Mouse (Mus musculus): Measurements from ENCODE around the gene Gss. TPM values are rescaled to one million over a fixed set of nuclear protein-coding genes. Genes with fewer than 3 reads are reported as not detected.

The Gss gene
- total RNA-seq (2017) = 18.3 and 32.5 TPM in 2 replicates

DNA sequence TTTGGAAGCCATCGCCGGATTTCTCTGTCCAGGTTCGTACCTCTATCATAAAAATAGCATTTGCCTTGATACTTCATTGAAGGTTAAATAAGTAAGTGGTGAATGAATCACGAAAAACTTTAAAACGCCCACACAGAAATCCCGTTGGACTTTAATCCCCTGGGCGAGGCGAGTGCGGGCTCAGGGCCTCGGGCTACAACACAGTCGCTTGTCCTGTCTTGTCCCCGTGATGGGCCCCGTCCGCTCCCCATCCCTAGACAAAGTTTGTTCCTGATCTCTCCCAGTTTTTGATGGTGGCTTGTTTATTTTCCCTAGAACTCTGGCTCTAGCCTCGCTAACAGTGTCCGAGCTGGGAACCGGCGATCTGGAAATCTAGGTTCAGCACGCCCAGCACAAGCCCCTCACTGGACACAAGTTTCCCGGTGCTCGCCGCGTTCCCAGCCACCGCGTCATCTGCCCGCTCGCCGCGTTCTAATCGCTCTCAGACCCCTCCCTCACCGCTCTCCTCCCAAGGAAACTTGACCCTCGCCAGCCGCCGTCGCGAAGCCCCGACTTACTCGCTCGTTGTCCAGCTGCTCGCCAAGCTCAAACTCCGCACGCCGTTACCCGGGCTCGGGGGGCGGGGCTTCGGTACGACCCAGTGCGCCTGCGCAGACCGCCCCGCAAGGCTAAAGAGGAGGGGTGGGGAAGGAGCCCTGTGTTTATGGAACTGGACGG is at the start of gene Gss:
Gss (minus strand) TSS at position 674 of the 717 bp plus-strand sequence.
- peak; percentile 91 to 93 for ATAC-seq (replicated peaks in 1 of 2; ENCODE audit: insufficient read depth in 1 of 2, low FRiP score in 2 of 2, low TSS enrichment in 1 of 2, low read depth in 1 of 2, poor library complexity in 2 of 2, severe bottlenecking in 2 of 2)

DNA sequence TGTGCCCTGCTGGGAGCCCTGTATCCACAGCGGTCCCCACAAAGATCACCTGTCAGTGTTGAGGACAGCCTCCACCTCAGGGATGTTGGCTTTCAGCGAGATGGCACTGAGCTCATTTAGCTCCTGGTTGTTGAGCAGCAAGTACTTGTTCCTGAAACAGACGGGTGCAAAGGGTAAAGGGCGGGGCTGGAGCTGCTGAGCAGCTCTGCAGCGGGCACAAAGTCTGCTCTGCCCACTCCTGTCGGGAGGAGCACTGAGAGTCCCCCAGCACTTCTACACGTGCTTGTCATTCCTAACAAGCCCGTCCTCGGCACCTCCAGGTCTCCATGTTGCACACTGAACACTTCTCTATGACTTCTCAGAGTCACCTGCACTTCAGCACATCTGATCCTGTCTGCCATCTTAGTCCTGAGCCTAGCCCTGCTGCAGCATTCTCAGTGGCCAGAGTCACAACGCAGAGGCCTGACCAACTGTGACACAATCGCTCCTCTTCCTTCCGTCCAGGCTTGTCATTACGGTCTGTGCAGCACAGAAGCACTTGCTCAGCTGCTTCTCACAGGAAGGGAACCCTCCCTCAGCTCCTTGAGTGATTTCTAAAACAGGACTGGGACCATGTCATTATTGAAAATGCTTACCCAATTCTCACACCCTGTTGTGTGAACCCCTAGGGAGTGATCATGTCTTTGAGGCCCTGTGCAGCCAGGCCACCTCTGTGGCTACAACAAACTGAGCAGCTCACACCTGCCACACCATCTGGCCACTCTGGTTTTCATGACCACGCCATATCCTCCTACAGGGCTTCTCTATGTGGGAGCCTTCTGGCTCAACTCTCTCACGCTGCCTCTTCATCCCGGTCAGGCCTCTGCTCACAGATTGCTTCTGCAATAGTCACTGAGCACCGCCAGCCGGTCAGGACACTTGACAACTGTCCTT is 49.2 kb upstream of the Gss start:
- ATAC-seq (replicated peaks in 1 of 2; ENCODE audit: insufficient read depth in 1 of 2, low FRiP score in 2 of 2, low TSS enrichment in 1 of 2, low read depth in 1 of 2, poor library complexity in 2 of 2, severe bottlenecking in 2 of 2) = no peak; a peak in 1 of 4 replicates

DNA sequence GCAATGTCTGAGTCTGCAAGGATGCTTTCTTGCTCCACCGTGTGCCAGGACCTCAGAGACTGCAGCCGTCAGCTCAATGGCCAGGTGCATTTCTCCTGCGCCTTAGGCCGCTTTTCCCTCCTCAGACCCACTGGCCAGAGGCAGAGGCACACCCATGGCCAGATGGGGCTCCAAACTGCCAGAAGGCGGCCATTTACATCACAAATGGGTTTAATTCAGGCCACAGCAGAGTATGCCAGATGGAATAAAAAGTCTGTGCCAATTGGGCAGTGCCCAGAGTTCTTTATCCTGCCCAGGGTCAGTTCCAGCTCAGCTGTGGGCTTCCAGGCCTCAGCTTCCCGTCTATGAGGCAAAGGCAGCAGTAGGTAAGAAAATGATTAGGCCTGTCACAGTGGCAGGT is 48.0 kb upstream of the Gss start:
- ATAC-seq (replicated peaks in 1 of 2; ENCODE audit: insufficient read depth in 1 of 2, low FRiP score in 2 of 2, low TSS enrichment in 1 of 2, low read depth in 1 of 2, poor library complexity in 2 of 2, severe bottlenecking in 2 of 2) = no peak; a peak in 1 of 4 replicates

DNA sequence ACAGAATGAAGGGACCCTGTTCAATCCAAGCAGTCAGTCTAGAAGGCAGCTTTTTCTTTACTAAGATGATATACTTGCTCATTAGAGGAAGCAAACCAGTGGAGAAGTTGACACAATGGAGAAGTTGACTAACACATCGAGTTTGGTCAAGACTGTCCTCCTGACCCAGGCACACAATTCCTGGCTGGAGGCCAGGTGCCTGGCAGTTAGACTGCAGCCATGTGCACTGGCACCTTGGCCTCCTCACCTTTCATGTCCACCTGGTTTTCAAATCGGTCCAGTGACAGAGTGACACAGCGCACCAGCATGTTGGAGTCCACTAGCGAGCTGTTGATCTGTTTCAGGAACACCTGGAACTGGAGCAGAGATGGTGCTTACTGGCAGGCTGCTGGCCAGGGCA is 44.8 kb upstream of the Gss start:
- ATAC-seq (replicated peaks in 1 of 2; ENCODE audit: insufficient read depth in 1 of 2, low FRiP score in 2 of 2, low TSS enrichment in 1 of 2, low read depth in 1 of 2, poor library complexity in 2 of 2, severe bottlenecking in 2 of 2) = no peak

DNA sequence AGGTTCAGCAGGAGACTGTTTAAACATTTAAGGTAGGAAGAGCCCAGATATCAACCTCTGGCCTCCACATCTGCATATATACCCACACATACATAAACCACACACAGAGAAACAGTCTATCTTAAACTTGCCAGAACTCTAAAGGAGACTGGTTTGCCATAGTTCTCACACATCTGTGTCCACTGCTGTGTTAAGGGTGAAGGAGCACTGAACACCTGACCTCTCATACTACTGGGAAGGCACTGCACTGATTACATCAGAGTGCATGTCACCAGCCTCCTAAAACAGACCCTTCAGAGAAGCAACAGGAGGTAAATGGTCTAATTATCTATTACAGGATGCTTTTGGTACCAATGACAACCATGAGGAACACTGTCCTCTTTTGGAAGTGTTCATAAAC is 44.3 kb upstream of the Gss start:
- no peak for ATAC-seq (replicated peaks in 1 of 2; ENCODE audit: insufficient read depth in 1 of 2, low FRiP score in 2 of 2, low TSS enrichment in 1 of 2, low read depth in 1 of 2, poor library complexity in 2 of 2, severe bottlenecking in 2 of 2)

DNA sequence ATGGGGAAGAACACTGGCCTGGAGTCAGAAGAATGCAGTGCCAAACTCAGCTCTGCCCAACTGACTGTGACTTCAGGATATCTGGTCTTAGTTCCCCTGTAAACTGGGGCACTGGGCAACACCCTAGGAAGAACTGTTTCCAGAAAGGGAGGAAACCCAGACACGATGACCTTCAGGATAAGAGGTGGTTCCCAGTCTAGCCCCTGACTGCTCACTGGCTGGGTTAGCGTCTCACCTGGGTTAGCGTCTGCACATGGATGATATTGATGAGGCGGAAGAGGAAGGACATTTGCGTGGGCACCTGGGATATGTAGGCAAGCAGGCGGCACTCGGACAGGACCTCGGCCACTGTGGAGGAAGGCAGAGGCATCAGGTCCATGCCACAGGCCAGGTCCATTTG is 43.4 kb upstream of the Gss start:
- no peak for ATAC-seq (replicated peaks in 1 of 2; ENCODE audit: insufficient read depth in 1 of 2, low FRiP score in 2 of 2, low TSS enrichment in 1 of 2, low read depth in 1 of 2, poor library complexity in 2 of 2, severe bottlenecking in 2 of 2)

DNA sequence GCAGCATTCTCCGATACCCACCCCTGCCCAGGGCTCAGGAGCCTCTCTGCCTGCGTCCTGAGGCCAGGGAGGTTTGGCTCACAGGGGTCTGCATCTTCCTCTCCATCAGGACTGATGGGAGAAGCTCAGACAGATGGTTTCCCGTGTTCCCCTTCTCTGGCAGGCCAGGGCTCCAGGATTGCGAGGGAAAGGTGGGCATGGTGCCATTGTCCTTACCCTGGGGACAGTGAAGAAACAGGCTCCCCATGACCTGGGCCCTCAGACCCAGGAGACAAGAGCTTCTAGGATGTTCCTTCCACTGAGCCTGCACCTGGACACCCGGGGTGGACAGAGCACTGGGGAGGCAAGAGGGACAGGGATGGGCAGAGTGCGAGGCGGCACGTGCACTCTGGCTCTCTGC is 42.0 kb upstream of the Gss start:
- no peak for ATAC-seq (replicated peaks in 1 of 2; ENCODE audit: insufficient read depth in 1 of 2, low FRiP score in 2 of 2, low TSS enrichment in 1 of 2, low read depth in 1 of 2, poor library complexity in 2 of 2, severe bottlenecking in 2 of 2)

DNA sequence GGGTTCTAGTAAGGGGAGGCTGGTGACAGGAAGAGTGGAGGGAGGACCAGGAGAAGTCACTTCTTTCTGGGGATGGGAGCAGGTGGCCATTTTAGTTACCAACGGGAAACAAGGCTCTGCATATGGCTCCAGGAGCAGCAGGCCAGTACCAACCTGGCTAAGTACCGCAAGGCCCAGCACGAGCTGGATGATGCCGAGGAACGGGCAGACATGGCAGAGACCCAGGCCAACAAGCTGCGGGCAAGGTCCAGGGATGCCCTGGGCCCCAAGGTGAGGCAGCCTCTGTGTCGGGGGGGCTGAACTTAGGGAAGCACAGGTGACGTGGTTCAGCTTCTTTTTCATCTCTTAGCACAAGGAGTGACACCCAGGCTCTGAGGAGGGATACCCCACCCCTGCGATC is 41.1 kb upstream of the Gss start:
- no peak for ATAC-seq (replicated peaks in 1 of 2; ENCODE audit: insufficient read depth in 1 of 2, low FRiP score in 2 of 2, low TSS enrichment in 1 of 2, low read depth in 1 of 2, poor library complexity in 2 of 2, severe bottlenecking in 2 of 2)

DNA sequence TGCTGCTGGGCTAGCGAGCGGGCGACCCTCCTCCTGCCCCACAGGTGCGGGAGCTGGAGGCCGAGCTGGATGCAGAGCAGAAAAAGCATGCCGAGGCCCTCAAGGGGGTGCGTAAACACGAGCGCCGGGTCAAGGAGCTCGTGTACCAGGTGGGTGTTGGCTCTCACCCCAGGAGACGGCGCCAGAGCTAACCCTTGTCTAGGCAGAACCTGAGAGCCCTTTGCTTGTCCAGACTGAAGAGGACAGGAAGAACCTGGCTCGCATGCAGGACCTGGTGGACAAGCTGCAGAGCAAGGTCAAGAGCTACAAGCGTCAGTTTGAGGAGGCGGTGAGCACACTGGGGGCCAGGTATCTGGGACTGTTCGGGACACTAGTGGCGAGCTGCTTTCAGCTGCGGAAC is 40.5 kb upstream of the Gss start:
- no peak for ATAC-seq (replicated peaks in 1 of 2; ENCODE audit: insufficient read depth in 1 of 2, low FRiP score in 2 of 2, low TSS enrichment in 1 of 2, low read depth in 1 of 2, poor library complexity in 2 of 2, severe bottlenecking in 2 of 2)

DNA sequence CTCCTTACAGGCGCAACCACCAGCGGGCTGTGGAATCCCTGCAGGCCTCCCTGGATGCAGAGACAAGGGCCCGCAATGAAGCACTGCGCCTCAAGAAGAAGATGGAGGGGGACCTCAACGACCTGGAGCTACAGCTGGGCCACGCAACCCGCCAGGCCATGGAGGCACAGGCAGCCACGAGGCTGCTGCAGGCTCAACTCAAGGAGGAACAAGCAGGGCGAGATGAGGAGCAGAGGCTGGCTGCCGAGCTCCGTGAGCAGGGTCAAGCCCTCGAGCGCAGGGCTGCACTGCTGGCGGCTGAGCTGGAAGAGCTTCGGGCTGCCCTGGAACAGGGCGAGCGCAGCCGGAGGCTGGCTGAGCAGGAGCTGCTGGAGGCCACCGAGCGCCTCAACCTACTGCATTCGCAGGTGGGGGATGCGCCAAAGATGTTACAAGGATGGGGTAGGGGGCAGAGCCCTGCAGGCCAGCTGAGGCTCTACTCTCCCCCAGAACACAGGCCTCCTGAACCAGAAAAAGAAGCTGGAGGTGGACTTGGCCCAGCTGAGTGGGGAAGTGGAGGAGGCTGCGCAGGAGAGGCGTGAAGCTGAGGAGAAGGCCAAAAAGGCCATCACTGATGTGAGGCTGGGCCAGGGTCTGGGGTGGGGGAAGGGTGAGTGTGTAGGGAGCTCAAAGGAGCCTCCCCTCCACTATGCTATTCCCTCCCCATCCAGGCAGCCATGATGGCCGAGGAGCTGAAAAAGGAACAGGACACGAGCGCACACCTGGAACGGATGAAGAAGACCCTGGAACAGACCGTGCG is 39.7 kb upstream of the Gss start:
- ATAC-seq (replicated peaks in 1 of 2; ENCODE audit: insufficient read depth in 1 of 2, low FRiP score in 2 of 2, low TSS enrichment in 1 of 2, low read depth in 1 of 2, poor library complexity in 2 of 2, severe bottlenecking in 2 of 2) = no peak

DNA sequence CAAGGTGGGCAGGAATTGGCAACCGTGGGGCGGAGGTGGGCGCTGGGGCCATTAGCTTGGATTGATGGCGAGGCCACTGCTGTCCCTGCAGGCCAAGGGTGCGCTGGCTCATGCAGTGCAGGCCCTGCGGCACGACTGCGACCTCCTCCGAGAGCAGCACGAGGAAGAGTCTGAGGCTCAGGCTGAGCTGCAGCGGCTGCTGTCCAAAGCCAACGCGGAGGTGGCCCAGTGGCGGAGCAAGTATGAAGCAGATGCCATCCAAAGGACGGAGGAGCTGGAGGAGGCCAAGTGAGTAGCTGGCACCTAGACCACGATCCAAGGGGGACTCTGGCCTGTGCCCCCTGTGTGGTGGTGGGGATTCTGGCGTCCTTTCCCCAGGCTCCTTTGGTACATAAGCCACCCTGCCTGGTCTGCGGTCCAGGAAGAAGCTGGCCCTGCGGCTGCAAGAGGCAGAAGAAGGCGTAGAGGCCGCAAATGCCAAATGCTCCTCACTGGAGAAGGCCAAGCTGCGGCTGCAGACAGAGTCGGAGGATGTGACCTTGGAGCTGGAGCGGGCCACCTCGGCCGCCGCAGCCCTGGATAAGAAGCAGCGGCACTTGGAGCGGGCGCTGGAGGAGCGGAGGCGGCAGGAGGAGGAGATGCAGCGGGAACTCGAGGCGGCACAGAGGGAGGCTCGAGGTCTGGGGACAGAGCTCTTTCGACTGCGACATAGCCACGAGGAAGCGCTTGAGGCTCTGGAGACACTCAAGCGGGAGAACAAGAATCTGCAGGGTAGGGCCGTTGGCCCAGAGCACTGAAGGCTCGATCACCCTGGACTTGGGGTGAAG is 38.2 kb upstream of the Gss start:
- no peak for ATAC-seq (replicated peaks in 1 of 2; ENCODE audit: insufficient read depth in 1 of 2, low FRiP score in 2 of 2, low TSS enrichment in 1 of 2, low read depth in 1 of 2, poor library complexity in 2 of 2, severe bottlenecking in 2 of 2)

DNA sequence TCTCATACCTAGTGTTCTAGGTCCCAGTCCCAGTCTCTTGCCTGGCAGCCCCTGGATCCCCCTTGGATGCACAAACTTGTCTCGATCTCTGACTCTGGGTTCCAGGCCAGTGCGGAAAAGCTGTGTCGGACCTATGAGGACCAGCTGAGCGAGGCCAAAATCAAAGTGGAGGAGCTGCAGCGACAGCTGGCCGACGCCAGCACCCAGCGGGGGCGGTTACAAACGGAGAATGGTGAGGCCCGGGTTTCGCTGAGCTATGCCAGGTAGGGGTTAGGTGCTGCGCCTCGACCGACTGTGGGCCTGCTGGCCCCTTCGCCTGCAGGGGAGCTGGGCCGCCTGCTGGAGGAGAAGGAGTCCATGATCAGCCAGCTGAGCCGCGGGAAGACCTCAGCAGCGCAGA is 37.5 kb upstream of the Gss start:
- ATAC-seq (replicated peaks in 1 of 2; ENCODE audit: insufficient read depth in 1 of 2, low FRiP score in 2 of 2, low TSS enrichment in 1 of 2, low read depth in 1 of 2, poor library complexity in 2 of 2, severe bottlenecking in 2 of 2) = no peak

DNA sequence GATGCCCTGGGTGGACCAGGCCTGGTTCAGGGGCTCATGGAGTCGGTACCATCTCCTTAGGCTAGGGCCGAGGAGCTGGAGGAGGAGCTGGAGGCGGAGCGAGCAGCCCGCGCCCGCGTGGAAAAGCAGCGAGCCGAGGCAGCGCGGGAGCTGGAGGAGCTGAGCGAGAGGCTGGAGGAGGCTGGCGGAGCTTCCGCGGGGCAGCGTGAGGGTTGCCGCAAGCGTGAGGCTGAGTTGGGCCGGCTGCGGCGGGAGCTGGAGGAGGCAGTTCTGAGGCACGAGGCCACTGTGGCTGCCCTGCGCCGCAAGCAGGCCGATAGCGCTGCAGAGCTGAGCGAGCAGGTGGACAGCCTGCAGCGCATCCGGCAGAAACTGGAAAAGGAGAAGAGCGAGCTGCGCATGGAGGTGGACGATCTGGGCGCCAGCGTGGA is 36.6 kb upstream of the Gss start:
- ATAC-seq (replicated peaks in 1 of 2; ENCODE audit: insufficient read depth in 1 of 2, low FRiP score in 2 of 2, low TSS enrichment in 1 of 2, low read depth in 1 of 2, poor library complexity in 2 of 2, severe bottlenecking in 2 of 2) = peak; percentile 4 to 20; a peak in 1 of 4 replicates

DNA sequence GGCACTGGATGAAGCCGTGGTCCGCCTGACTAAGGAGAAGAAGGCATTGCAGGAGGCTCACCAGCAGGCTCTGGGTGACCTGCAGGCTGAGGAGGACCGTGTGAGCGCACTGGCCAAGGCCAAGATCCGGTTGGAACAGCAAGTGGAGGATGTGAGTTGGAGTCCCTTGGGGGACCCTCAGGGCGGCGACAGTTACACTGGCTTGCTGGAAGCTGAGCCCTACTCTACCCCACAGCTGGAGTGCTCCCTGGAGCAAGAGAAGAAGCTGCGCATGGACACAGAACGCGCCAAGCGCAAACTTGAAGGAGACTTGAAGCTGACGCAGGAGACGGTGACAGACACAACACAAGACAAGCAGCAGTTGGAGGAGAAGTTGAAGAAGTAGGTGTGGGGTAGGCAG is 35.9 kb upstream of the Gss start:
- no peak for ATAC-seq (replicated peaks in 1 of 2; ENCODE audit: insufficient read depth in 1 of 2, low FRiP score in 2 of 2, low TSS enrichment in 1 of 2, low read depth in 1 of 2, poor library complexity in 2 of 2, severe bottlenecking in 2 of 2)

DNA sequence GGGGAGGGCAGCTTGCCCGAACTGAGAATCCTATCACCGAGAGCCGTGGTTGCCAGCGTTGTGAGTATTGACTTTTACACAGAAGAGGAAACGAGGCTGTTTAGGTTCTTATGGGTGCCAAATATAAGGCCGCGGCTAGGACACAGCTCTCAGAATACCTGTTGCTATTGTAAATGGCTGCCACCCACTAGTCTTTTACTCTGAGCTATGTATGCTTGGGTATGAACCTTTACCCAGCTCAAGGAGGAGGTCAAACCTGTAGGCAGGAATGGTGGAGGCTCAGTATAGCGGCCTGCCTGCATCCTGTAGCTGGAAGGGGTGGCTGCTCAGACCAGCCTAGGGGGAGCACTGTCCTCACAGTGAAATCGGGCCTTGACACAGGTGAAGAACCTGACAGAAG is 35.5 kb upstream of the Gss start:
- no peak for ATAC-seq (replicated peaks in 1 of 2; ENCODE audit: insufficient read depth in 1 of 2, low FRiP score in 2 of 2, low TSS enrichment in 1 of 2, low read depth in 1 of 2, poor library complexity in 2 of 2, severe bottlenecking in 2 of 2)

DNA sequence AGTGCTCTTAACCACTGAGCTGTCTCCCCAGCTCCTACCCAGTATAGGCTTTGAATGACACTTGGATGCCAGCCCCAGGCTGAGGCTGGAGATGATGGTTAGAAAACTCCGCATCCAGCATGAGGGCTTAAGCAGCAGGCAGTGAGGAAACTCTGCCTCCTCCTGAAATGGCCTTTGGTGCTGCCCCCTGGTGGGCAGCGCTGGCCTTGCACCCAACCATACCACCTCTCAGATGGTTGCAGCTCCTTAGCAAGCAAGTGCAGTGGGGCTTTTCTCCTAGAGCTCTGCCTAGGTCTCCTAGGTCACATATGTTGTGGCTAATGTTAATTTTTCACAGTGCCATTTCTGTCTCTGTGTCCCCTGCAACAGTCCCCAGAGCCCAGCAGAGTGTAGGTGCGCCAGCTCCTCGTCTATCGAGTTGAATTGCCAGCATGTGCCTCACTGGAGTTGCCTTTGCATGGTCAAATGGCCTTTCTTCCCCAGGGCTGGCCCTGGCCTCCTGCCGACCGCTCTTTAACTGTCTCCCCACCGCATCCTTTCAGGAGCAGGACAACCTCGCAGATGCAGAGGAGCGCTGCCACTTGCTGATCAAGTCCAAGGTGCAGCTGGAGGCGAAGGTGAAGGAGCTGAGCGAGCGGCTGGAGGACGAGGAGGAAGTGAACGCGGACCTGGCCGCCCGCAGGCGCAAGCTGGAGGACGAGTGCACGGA is 34.6 kb upstream of the Gss start:
- ATAC-seq (replicated peaks in 1 of 2; ENCODE audit: insufficient read depth in 1 of 2, low FRiP score in 2 of 2, low TSS enrichment in 1 of 2, low read depth in 1 of 2, poor library complexity in 2 of 2, severe bottlenecking in 2 of 2) = peak in 1 of 2 experiments; percentile 66; a peak in 2 of 4 replicates
